Mouse (Mus musculus): ENCODE measurements around the gene Sap30bp.

Sap30bp gene

GRCm38 (mm10) chr11:115933108-115933746 is at the start of gene Sap30bp, which contains the start of gene Recql5:
Gene Sap30bp, plus strand, starts transcription at chr11:115933282.
Gene Recql5, minus strand, starts transcription at chr11:115933477.
- DNase-seq (ENCODE audit: low spot score in 2 of 2) = peak; percentile 94 to 97

DNA sequence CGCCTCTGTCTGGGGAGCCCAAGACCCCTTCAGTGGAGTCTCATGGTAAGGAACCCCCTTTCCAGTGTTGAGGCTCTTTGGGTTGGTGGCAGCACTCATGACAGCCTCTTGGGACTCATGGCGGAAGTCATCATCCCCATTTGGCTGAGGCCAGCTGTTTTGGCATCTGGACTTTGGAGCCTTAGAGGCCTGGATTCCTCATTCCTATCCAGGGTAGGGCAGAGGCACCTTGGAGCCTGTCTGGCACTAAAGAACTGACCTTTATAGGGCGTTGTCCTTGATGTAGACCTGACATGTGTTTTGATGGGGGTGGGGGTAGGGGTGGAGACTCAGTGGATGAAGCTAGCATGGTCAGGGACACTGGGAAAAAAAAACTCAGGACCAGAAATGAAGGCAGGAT is 48.7 kb upstream of the Sap30bp start:
- DNase-seq (ENCODE audit: low spot score in 2 of 2) = no peak

DNA sequence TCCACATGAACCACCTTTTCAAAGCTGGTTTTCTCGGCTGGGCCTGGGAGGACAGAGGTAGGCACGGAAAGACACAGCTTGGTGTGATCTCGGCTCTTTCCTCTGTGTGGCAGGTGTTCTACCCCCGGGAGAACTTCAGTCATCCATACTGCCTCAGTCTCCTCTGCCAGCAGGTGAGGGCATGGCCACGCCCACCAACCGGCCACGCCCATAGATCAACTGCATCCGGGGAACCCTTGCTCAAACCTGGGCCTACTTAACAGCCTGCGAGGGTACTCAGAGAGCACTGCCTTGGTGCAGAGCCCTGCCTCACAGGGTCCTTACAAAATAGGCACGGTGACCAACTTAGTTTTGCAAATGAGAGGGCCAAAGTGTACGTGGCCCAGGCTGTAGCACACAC is 47.8 kb upstream of the Sap30bp start:
- no peak for DNase-seq (ENCODE audit: low spot score in 2 of 2)

GRCm38 (mm10) chr11:115886446-115886845 is 46.6 kb upstream of the Sap30bp start:
- no peak for DNase-seq (ENCODE audit: low spot score in 2 of 2)

- DNase-seq (ENCODE audit: low spot score in 2 of 2) = no peak
Observed at GRCm38 (mm10) chr11:115888020-115888419, 45.1 kb upstream of the Sap30bp start.

GRCm38 (mm10) chr11:115889159-115889558 is 43.9 kb upstream of the Sap30bp start:
- no peak for DNase-seq (ENCODE audit: low spot score in 2 of 2)

GRCm38 (mm10) chr11:115892213-115892612 is 40.9 kb upstream of the Sap30bp start:
- no peak for DNase-seq (ENCODE audit: low spot score in 2 of 2)

DNA sequence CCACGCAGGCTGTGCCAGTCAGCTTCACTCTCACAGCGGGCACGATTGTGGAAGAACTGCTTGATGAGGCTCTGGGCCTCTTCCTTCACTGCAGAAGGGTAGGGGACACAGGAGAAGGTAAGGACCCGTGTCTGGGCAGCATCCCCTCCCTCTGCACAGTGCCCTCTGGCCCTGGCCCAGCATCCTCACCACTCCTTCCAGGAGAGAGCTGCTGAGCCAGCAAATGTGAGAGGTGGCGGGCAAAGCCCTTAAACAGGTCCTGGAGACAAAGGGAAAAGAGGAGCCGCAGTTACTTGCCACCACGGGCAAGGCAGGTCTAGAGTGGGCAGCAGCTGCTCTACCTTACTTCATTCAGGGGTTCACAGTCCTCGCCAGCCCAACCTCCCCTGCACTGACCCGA is 40.0 kb upstream of the Sap30bp start:
- DNase-seq (ENCODE audit: low spot score in 2 of 2) = no peak

- peak; percentile 63 to 80 for DNase-seq (ENCODE audit: low spot score in 2 of 2)
Observed at GRCm38 (mm10) chr11:115894755-115895520, 38.1 kb upstream of the Sap30bp start.

GRCm38 (mm10) chr11:115898446-115898845 is 34.6 kb upstream of the Sap30bp start:
- DNase-seq (ENCODE audit: low spot score in 2 of 2) = peak; percentile 76 to 81

- peak; percentile 68 to 88 for DNase-seq (ENCODE audit: low spot score in 2 of 2)
Observed at GRCm38 (mm10) chr11:115898886-115899285, 34.2 kb upstream of the Sap30bp start.

GRCm38 (mm10) chr11:115899486-115900266 is 33.4 kb upstream of the Sap30bp start, which contains the start of gene Smim5:
Gene Smim5, plus strand, starts transcription at chr11:115899966.
- peak in 1 of 2 experiments; percentile 44 for DNase-seq (ENCODE audit: low spot score in 2 of 2)

- DNase-seq (ENCODE audit: low spot score in 2 of 2) = no peak
Observed at GRCm38 (mm10) chr11:115900561-115901337, 32.3 kb upstream of the Sap30bp start.

GRCm38 (mm10) chr11:115901338-115902161 is 31.5 kb upstream of the Sap30bp start:
- peak; percentile 57 to 58 for DNase-seq (ENCODE audit: low spot score in 2 of 2)

GRCm38 (mm10) chr11:115902177-115902576 is 30.9 kb upstream of the Sap30bp start:
- no peak for DNase-seq (ENCODE audit: low spot score in 2 of 2)

DNA sequence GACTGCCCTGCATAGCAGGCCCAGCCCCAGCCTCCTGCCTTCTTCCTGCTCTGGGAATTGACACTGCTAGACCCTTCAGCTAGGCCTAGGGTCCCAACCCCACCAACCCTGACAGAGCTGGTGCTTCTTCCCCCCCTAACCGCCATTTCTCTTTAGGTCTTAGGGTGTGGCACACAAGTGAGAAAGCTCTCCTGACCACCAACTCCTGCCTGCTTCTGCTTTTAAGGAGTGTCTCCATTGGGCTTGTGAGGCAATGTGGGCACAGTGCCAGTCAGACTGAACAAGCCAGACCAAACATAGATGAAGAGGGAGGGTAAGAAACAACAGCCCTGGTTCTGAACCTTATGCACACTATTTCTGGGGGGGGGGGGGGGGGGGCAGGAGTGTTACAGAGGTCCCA is 30.3 kb upstream of the Sap30bp start:
- no peak for DNase-seq (ENCODE audit: low spot score in 2 of 2)

DNA sequence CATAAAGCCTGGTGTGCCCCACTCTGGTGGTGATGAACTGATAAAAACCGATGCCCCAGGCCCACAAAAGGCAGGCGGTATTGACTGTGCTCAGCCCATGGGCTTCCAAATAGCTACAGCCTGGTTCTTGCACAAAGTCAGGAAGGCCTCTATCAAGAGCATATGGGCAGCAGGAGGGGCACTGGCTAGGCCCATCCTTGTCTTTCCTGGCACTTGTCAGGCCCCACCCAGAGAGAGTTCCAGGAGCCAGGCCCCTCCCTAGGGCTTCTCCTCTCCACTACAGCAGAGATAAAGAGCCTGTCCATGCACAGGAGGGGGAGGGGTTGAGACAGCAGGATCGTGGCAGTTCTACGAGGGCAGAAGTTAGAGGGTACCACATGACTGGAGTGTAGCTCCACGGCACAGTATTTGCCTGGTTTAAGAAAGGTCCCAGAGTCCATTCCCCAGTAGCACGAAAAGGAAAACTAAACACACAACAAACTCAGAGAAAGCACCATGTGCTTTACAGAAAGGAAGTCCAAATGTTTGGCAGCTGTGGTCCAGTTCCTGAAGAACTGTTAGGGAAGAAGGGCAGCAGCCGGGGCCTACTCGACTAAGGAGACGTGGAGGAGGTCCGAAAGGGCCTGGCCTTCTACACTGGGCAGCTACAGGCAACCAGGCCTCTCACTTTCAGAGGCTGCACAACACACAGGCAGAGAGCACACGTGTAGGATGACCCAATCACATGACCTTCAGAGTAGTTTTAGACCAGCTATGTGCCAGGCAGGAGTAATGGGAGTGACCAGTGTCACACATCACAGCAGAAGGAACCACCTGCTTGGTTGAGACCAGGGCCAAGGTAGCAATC is 29.5 kb upstream of the Sap30bp start:
- no peak for DNase-seq (ENCODE audit: low spot score in 2 of 2)

GRCm38 (mm10) chr11:115904231-115904955 is 28.7 kb upstream of the Sap30bp start:
- peak in 1 of 2 experiments; percentile 48 for DNase-seq (ENCODE audit: low spot score in 2 of 2)
